Mouse (Mus musculus): ENCODE measurements around the gene Calhm1. TPM values are rescaled to one million over a fixed set of nuclear protein-coding genes. Genes with fewer than 3 reads are reported as not detected.

The Calhm1 gene
- polyA plus RNA-seq, 1 experiment from 2014 or later = not detected

Other genes with a start within 250 kb of the Calhm1 start
- 102 and 110 TPM in 2 replicates for gene Ina, start 129.6 kb downstream of the Calhm1 start, polyA plus RNA-seq (2014; fragmentation: Nextera tagmentation; extraction: Ambion mirVana)
- gene Nt5c2, start 129.1 kb downstream of the Calhm1 start, polyA plus RNA-seq (2014; fragmentation: Nextera tagmentation; extraction: Ambion mirVana) = 71.8 and 77.9 TPM in 2 replicates
- gene Pcgf6, start 93.3 kb downstream of the Calhm1 start, polyA plus RNA-seq (2014; fragmentation: Nextera tagmentation; extraction: Ambion mirVana) = 35.1 and 37.3 TPM in 2 replicates
- 10.6 and 11.8 TPM in 2 replicates for gene Taf5, start 76.5 kb downstream of the Calhm1 start, polyA plus RNA-seq (2014; fragmentation: Nextera tagmentation; extraction: Ambion mirVana)
- gene Usmg5, start 53.6 kb downstream of the Calhm1 start, polyA plus RNA-seq (2014; fragmentation: Nextera tagmentation; extraction: Ambion mirVana) = 944 and 1,025 TPM in 2 replicates
- 13.0 and 13.8 TPM in 2 replicates for gene Pdcd11, start 53.5 kb downstream of the Calhm1 start, polyA plus RNA-seq (2014; fragmentation: Nextera tagmentation; extraction: Ambion mirVana)
- 0.71 and 0.95 TPM in 2 replicates for gene Calhm2, start 6.0 kb downstream of the Calhm1 start, polyA plus RNA-seq (2014; fragmentation: Nextera tagmentation; extraction: Ambion mirVana)
- not detected in 2 replicates for gene Calhm3, start 13.5 kb upstream of the Calhm1 start, polyA plus RNA-seq (2014; fragmentation: Nextera tagmentation; extraction: Ambion mirVana)
- 3.7 and 4.5 TPM in 2 replicates for gene Neurl1a, start 34.6 kb upstream of the Calhm1 start, polyA plus RNA-seq (2014; fragmentation: Nextera tagmentation; extraction: Ambion mirVana)

Data from forebrain, embryonic 11.5 days (tissue).